Mouse (Mus musculus) MEL (cell line): ENCODE measurements around the gene Trit1. TPM values are rescaled to one million over a fixed set of nuclear protein-coding genes. Genes with fewer than 3 reads are reported as not detected.
A peak's percentile ranks its signal among the peaks of the same experiment; 100 is the strongest.

Experiments
- DNase-seq: peaks from one replicate; pipeline ENCODE4 v3.0.0; 2011; ENCODE audit warnings: low read depth, low spot score
- H3K27ac ChIP-seq: 2 replicates; pipeline ENCODE4 v1.5.1; 2012; ENCODE audit warnings: low read depth, mild to moderate bottlenecking, control low read depth, low read length, moderate library complexity; ENCODE audit not compliant: control insufficient read depth
- H3K27me3 ChIP-seq, 2 experiments: fragments of 150-350 bp in 1 of 2; sonication (generic) in 1 of 2; 2 replicates each; pipeline ENCODE4 v1.6.1; 2012; ENCODE audit warnings: low read length in 2 of 2, mild to moderate bottlenecking in 2 of 2, improper control_type of control experiment in 1 of 2, moderate library complexity in 1 of 2; ENCODE audit not compliant: insufficient read depth in 2 of 2, control insufficient read depth in 1 of 2
- H3K36me3 ChIP-seq, 2 experiments: 2 replicates each; pipeline ENCODE4 v1.6.1; 2012 to 2014; ENCODE audit warnings: low read length in 2 of 2, improper control_type of control experiment in 1 of 2, inconsistent platforms in 1 of 2, mild to moderate bottlenecking in 1 of 2; ENCODE audit not compliant: insufficient read depth in 2 of 2, control insufficient read depth in 1 of 2
- H3K4me1 ChIP-seq, 2 experiments: fragments of 150-350 bp in 1 of 2; sonication (generic) in 1 of 2; 2 replicates each; pipeline ENCODE4 v1.6.1; 2012; ENCODE audit warnings: low read length in 2 of 2, improper control_type of control experiment in 1 of 2, mild to moderate bottlenecking in 1 of 2; ENCODE audit not compliant: insufficient read depth in 2 of 2, control insufficient read depth in 1 of 2
- H3K4me3 ChIP-seq, 2 experiments: fragments of 150-350 bp in 1 of 2; sonication (generic) in 1 of 2; 2 replicates each; pipeline ENCODE4 v1.5.1; 2012; ENCODE audit warnings: low read depth in 2 of 2, low read length in 2 of 2, mild to moderate bottlenecking in 2 of 2, moderate library complexity in 2 of 2, control low read depth in 1 of 2, improper control_type of control experiment in 1 of 2; ENCODE audit not compliant: control insufficient read depth in 1 of 2, insufficient read depth in 1 of 2
- H3K79me2 ChIP-seq: 2 replicates; pipeline ENCODE4 v1.6.1; 2012; ENCODE audit warnings: mild to moderate bottlenecking, low read length, moderate library complexity; ENCODE audit not compliant: control insufficient read depth, poor library complexity, insufficient read depth
- H3K9ac ChIP-seq: 2 replicates; pipeline ENCODE4 v1.6.1; 2012; ENCODE audit warnings: low read depth, mild to moderate bottlenecking, control low read depth, low read length, moderate library complexity; ENCODE audit not compliant: control insufficient read depth, poor library complexity, severe bottlenecking
- H3K9me3 ChIP-seq: fragments of 150-350 bp; sonication (generic); replicated peaks from 2 replicates; pipeline ENCODE4 v1.6.1; 2012; ENCODE audit warnings: mild to moderate bottlenecking, low read length, improper control_type of control experiment, moderate library complexity; ENCODE audit not compliant: insufficient read depth
- BHLHE40 ChIP-seq: IDR thresholded peaks from 2 replicates; pipeline ENCODE4 v1.6.1; 2012; ENCODE audit warnings: low read depth, mild to moderate bottlenecking, inconsistent platforms, low read length, improper control_type of control experiment, borderline replicate concordance
- CHD1 ChIP-seq: IDR thresholded peaks from 2 replicates; pipeline ENCODE4 v1.6.1; 2012; ENCODE audit warnings: low read depth, mild to moderate bottlenecking, inconsistent platforms, low read length, improper control_type of control experiment
- CHD2 ChIP-seq: IDR thresholded peaks from 2 replicates; pipeline ENCODE4 v1.6.1; 2011; ENCODE audit warnings: low read length, improper control_type of control experiment
- CTCF ChIP-seq, 3 experiments: IDR thresholded peaks in 2 of 3; conservative IDR thresholded peaks in 1 of 3; 2 replicates each; pipeline ENCODE4 v1.5.1; 2011 to 2012; ENCODE audit warnings: low read length in 3 of 3, low read depth in 2 of 3, mild to moderate bottlenecking in 2 of 3, improper control_type of control experiment in 1 of 3, inconsistent platforms in 1 of 3, mixed read lengths in 1 of 3, moderate library complexity in 1 of 3; ENCODE audit not compliant: control insufficient read depth in 1 of 3, insufficient read depth in 1 of 3, poor library complexity in 1 of 3, severe bottlenecking in 1 of 3
- E2F4 ChIP-seq: IDR thresholded peaks from 2 replicates; pipeline ENCODE4 v1.6.1; 2011; ENCODE audit warnings: low read depth, low read length, improper control_type of control experiment, borderline replicate concordance
- ELF1 ChIP-seq: IDR thresholded peaks from 2 replicates; pipeline ENCODE4 v1.6.1; 2014; ENCODE audit warnings: low read depth, mild to moderate bottlenecking, inconsistent platforms, low read length, improper control_type of control experiment, moderate library complexity
- EP300 ChIP-seq, 2 experiments: IDR thresholded peaks; 2 replicates each; pipeline ENCODE4 v1.6.1; 2011; ENCODE audit warnings: improper control_type of control experiment in 2 of 2, low read length in 2 of 2, low read depth in 1 of 2, mild to moderate bottlenecking in 1 of 2
- ETS1 ChIP-seq: IDR thresholded peaks from 2 replicates; pipeline ENCODE4 v1.6.1; 2012; ENCODE audit warnings: low read depth, mild to moderate bottlenecking, inconsistent platforms, low read length, improper control_type of control experiment, moderate library complexity
- GABPA ChIP-seq: IDR thresholded peaks from 2 replicates; pipeline ENCODE4 v1.6.1; 2012; ENCODE audit warnings: low read depth, mild to moderate bottlenecking, inconsistent platforms, low read length, improper control_type of control experiment, moderate library complexity
- GATA1 ChIP-seq: IDR thresholded peaks from 2 replicates; pipeline ENCODE4 v1.6.1; 2011; ENCODE audit warnings: low read depth, low read length, improper control_type of control experiment
- HCFC1 ChIP-seq: IDR thresholded peaks from 2 replicates; pipeline ENCODE4 v1.6.1; 2012; ENCODE audit warnings: low read depth, mild to moderate bottlenecking, inconsistent platforms, low read length, improper control_type of control experiment, moderate library complexity
- JUND ChIP-seq: IDR thresholded peaks from 2 replicates; pipeline ENCODE4 v1.6.1; 2011; ENCODE audit warnings: low read depth, mild to moderate bottlenecking, improper control_type of control experiment, low read length
- KAT2A ChIP-seq: conservative IDR thresholded peaks from 2 replicates; pipeline ENCODE4 v1.6.1; 2012; ENCODE audit warnings: low read depth, low read length, improper control_type of control experiment, inconsistent platforms
- MAFK ChIP-seq: IDR thresholded peaks from 2 replicates; pipeline ENCODE4 v1.6.1; 2011; ENCODE audit warnings: low read depth, mild to moderate bottlenecking, low read length, improper control_type of control experiment, borderline replicate concordance
- MAX ChIP-seq: IDR thresholded peaks from 2 replicates; pipeline ENCODE4 v1.6.1; 2011; ENCODE audit warnings: low read length, improper control_type of control experiment
- MAZ ChIP-seq: IDR thresholded peaks from 2 replicates; pipeline ENCODE4 v1.6.1; 2012; ENCODE audit warnings: low read depth, mild to moderate bottlenecking, inconsistent platforms, low read length, improper control_type of control experiment
- MEF2A ChIP-seq: IDR thresholded peaks from 2 replicates; pipeline ENCODE4 v1.6.1; 2014; ENCODE audit warnings: low read depth, mild to moderate bottlenecking, inconsistent platforms, low read length, improper control_type of control experiment; ENCODE audit not compliant: poor library complexity, insufficient replicate concordance, severe bottlenecking; ENCODE audit errors: extremely low read depth
- MXI1 ChIP-seq: IDR thresholded peaks from 2 replicates; pipeline ENCODE4 v1.6.1; 2011; ENCODE audit warnings: mild to moderate bottlenecking, low read depth, low read length, improper control_type of control experiment
- MYB ChIP-seq: IDR thresholded peaks from 2 replicates; pipeline ENCODE4 v1.6.1; 2011; ENCODE audit warnings: mild to moderate bottlenecking, low read depth, low read length, improper control_type of control experiment
- MYC ChIP-seq: IDR thresholded peaks from 2 replicates; pipeline ENCODE4 v1.6.1; 2011; ENCODE audit warnings: low read depth, mild to moderate bottlenecking, low read length, improper control_type of control experiment, moderate library complexity
- NELFE ChIP-seq: IDR thresholded peaks from 2 replicates; pipeline ENCODE4 v1.6.1; 2011; ENCODE audit warnings: low read depth, low read length, improper control_type of control experiment
- NRF1 ChIP-seq: IDR thresholded peaks from 2 replicates; pipeline ENCODE4 v1.6.1; 2014; ENCODE audit warnings: low read depth, mild to moderate bottlenecking, inconsistent platforms, low read length, improper control_type of control experiment, moderate library complexity; ENCODE audit not compliant: poor library complexity, insufficient read depth, severe bottlenecking
- POLR2A ChIP-seq, 2 experiments: IDR thresholded peaks; 2 replicates each; pipeline ENCODE4 v1.6.1; 2011 to 2012; ENCODE audit warnings: low read length in 2 of 2, mild to moderate bottlenecking in 2 of 2, control low read depth in 1 of 2, improper control_type of control experiment in 1 of 2, low read depth in 1 of 2, moderate library complexity in 1 of 2; ENCODE audit not compliant: control insufficient read depth in 1 of 2, insufficient read depth in 1 of 2, poor library complexity in 1 of 2
- POLR2AphosphoS2 ChIP-seq: IDR thresholded peaks from 2 replicates; pipeline ENCODE4 v1.6.1; 2011; ENCODE audit warnings: low read length, improper control_type of control experiment
- RAD21 ChIP-seq: IDR thresholded peaks from 2 replicates; pipeline ENCODE4 v1.6.1; 2011; ENCODE audit warnings: mild to moderate bottlenecking, low read depth, low read length, improper control_type of control experiment
- RCOR1 ChIP-seq: IDR thresholded peaks from 2 replicates; pipeline ENCODE4 v1.6.1; 2012; ENCODE audit warnings: low read depth, mild to moderate bottlenecking, inconsistent platforms, low read length, improper control_type of control experiment
- SIN3A ChIP-seq: IDR thresholded peaks from 2 replicates; pipeline ENCODE4 v1.6.1; 2012; ENCODE audit warnings: low read length, improper control_type of control experiment, inconsistent platforms
- SMC3 ChIP-seq: IDR thresholded peaks from 2 replicates; pipeline ENCODE4 v1.6.1; 2011; ENCODE audit warnings: low read depth, low read length, improper control_type of control experiment
- TAL1 ChIP-seq: IDR thresholded peaks from 2 replicates; pipeline ENCODE4 v1.6.1; 2012; ENCODE audit warnings: mild to moderate bottlenecking, inconsistent platforms, low read length, moderate library complexity, mixed read lengths
- TCF12 ChIP-seq: IDR thresholded peaks from 2 replicates; pipeline ENCODE4 v1.6.1; 2014; ENCODE audit warnings: low read depth, mild to moderate bottlenecking, inconsistent platforms, low read length, improper control_type of control experiment, moderate library complexity
- UBTF ChIP-seq: IDR thresholded peaks from 2 replicates; pipeline ENCODE4 v1.6.1; 2012; ENCODE audit warnings: low read depth, mild to moderate bottlenecking, inconsistent platforms, low read length, improper control_type of control experiment, moderate library complexity, borderline replicate concordance; ENCODE audit not compliant: insufficient read depth
- USF1 ChIP-seq: IDR thresholded peaks from 2 replicates; pipeline ENCODE4 v1.6.1; 2014; ENCODE audit warnings: low read depth, mild to moderate bottlenecking, inconsistent platforms, low read length, improper control_type of control experiment, moderate library complexity
- USF2 ChIP-seq, 2 experiments: IDR thresholded peaks; 2 replicates each; pipeline ENCODE4 v1.6.1; 2011 to 2012; ENCODE audit warnings: improper control_type of control experiment in 2 of 2, low read length in 2 of 2, borderline replicate concordance in 1 of 2, inconsistent platforms in 1 of 2, low read depth in 1 of 2, mild to moderate bottlenecking in 1 of 2; ENCODE audit not compliant: insufficient read depth in 1 of 2
- ZC3H11A ChIP-seq: IDR thresholded peaks from 2 replicates; pipeline ENCODE4 v1.6.1; 2012; ENCODE audit warnings: low read depth, mild to moderate bottlenecking, inconsistent platforms, low read length, improper control_type of control experiment
- ZKSCAN1 ChIP-seq: IDR thresholded peaks from 2 replicates; pipeline ENCODE4 v1.6.1; 2012; ENCODE audit warnings: low read depth, mild to moderate bottlenecking, inconsistent platforms, low read length, improper control_type of control experiment, moderate library complexity
- ZMIZ1 ChIP-seq: IDR thresholded peaks from 2 replicates; pipeline ENCODE4 v1.6.1; 2012; ENCODE audit warnings: low read depth, mild to moderate bottlenecking, inconsistent platforms, low read length, improper control_type of control experiment, moderate library complexity
- ZNF384 ChIP-seq: IDR thresholded peaks from 2 replicates; pipeline ENCODE4 v1.6.1; 2012; ENCODE audit warnings: low read depth, mild to moderate bottlenecking, inconsistent platforms, low read length, improper control_type of control experiment
- polyA plus RNA-seq, 2 experiments: library from polyadenylated mRNA; stranded (reverse) in 1 of 2; unstranded in 1 of 2; fragments of >175 nt in 1 of 2; fragments of >200 nt in 1 of 2; gene quantifications; 2 replicates each; pipeline versions ENCODE4 v1.2.1 to v1.2.4; 2012; ENCODE audit warnings: low replicate concordance in 2 of 2, low read depth in 1 of 2; ENCODE audit not compliant: insufficient read length in 2 of 2, insufficient read depth in 1 of 2, missing spikeins in 1 of 2
- total RNA-seq: library from RNA; depleted of rRNA; stranded (reverse); fragments of 300-350 nt; gene quantifications from 2 replicates; pipeline ENCODE4 v1.2.3, GENCODE M21; 2012; rRNA removed

Gene Trit1
- total RNA-seq (14.9 and 19.6 TPM in 2 replicates), polyA plus RNA-seq (10 to 100 TPM in 1 of 2 experiments, not detected in 1; 17.9 TPM)

GRCm38 (mm10) chr4:123016451-123016957 is at the start of gene Trit1:
TSS of gene Trit1 (plus strand) at chr4:123016597.
- H3K9ac ChIP-seq, result peak within 1 kb of the TSS; percentile 74
- peak within 1 kb of the TSS; percentile 68 to 92 for H3K4me3 ChIP-seq
- H3K36me3 ChIP-seq, result peaks cover 9 to 13% of the 10 kb centered on the region in 2 experiments; a peak in 3 of 4 replicates
- peaks cover 45% of the 10 kb centered on the region for H3K79me2 ChIP-seq
- no peaks in the 10 kb centered on the region for H3K27me3 ChIP-seq
- H3K27ac ChIP-seq, result peak within 1 kb of the TSS; percentile 34
- peak; percentile 96 for DNase-seq
- H3K4me1 ChIP-seq, result peaks cover 5% of the 10 kb centered on the region in 2 experiments; a peak in 2 of 4 replicates
- no peaks in the 10 kb centered on the region for H3K9me3 ChIP-seq
- TF ChIP-seq JUND (no peak), GATA1 (no peak), HCFC1 (peak; percentile 79), BHLHE40 (peak; percentile 59), ZNF384 (no peak), SIN3A (peak; percentile 84), MAFK (no peak), UBTF (no peak), MAZ (no peak), CHD1 (no peak), ZC3H11A (no peak), MXI1 (peak; percentile 95), NELFE (peak; percentile 89), MYC (peak; percentile 82), EP300 (IDR thresholded peaks at IDR 0.05; ENCODE audit: low read depth in 1 of 2, low read length in 2 of 2) (no peak), TCF12 (no peak), POLR2A (IDR thresholded peaks at IDR 0.05; ENCODE audit: control insufficient read depth in 1 of 2, insufficient read depth in 1 of 2, low read depth in 1 of 2, low read length in 2 of 2, poor library complexity in 1 of 2) (peak; percentile 81 to 95), E2F4 (no peak), USF2 (IDR thresholded peaks at IDR 0.05; ENCODE audit: borderline replicate concordance in 1 of 2, insufficient read depth in 1 of 2, low read depth in 1 of 2, low read length in 2 of 2) (no peak), RCOR1 (no peak), RAD21 (no peak), ZKSCAN1 (no peak), NRF1 (peak; percentile 86), ELF1 (peak; percentile 80), CHD2 (no peak), POLR2AphosphoS2 (peak; percentile 67; the same call in 1 of the 2 replicates), KAT2A (0 out of 2 replicates have a peak, but pooled peaks have one; percentile 7), MAX (peak; percentile 78), ZMIZ1 (0 out of 2 replicates have a peak, but pooled peaks have one; percentile 51), GABPA (no peak), ETS1 (no peak), USF1 (no peak), MYB (no peak), SMC3 (no peak), TAL1 (no peak), MEF2A (no peak), CTCF (IDR thresholded peaks at IDR 0.05 in 2 of 3, conservative IDR thresholded peaks at IDR 0.05 in 1 of 3; ENCODE audit: control insufficient read depth in 1 of 3, insufficient read depth in 1 of 3, low read depth in 2 of 3, low read length in 3 of 3, poor library complexity in 1 of 3, severe bottlenecking in 1 of 3) (no peak)
